Mouse (Mus musculus): ENCODE measurements around the gene Borcs7.

DNA sequence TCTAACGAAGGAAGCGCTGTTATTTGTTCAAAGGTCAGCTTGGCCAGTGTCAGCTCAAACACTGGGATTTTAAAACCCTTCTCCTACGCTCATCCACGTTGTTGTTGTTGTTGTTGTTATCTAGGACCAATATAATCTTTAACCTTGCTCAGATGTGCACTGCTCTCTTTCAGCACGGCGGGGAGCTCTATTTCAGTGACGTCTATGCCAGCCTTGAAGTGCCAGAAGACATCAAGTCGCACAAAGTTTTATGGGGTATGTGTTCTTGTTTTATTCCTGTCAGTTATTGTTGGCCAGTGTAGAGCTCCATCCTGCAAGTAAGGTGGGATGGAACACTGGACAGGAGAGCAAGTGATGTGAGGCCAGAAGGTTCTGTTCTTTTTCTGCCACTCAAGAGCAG lies 25.3 kb downstream of the Borcs7 start:
- TF ChIP-seq CTCF (IDR thresholded peaks at IDR 0.05; ENCODE audit: low read depth, low read length) (no peak), GATA1 (IDR thresholded peaks at IDR 0.05; ENCODE audit: borderline replicate concordance, low read length) (no peak), TAL1 (conservative IDR thresholded peaks at IDR 0.05; ENCODE audit: low read depth, low read length) (no peak), POLR2AphosphoS5 (IDR thresholded peaks at IDR 0.05; ENCODE audit: insufficient replicate concordance, low read depth, low read length) (no peak), GATA2 (IDR thresholded peaks at IDR 0.05; ENCODE audit: borderline replicate concordance, low read depth, low read length) (no peak)
